Mouse (Mus musculus): ENCODE data around the gene Samd4. TPM values are rescaled to one million over a fixed set of nuclear protein-coding genes. Genes with fewer than 3 reads are reported as not detected.

The Samd4 gene
- polyA plus RNA-seq, 1 experiment from 2014 or later = 4.6 TPM

GRCm38 (mm10) chr14:47074045-47074666 lies 191.5 kb downstream of the Samd4 start:
- Histone ChIP-seq H3K4me3 (no peak overlapping the region), H3K27me3 (replicated peaks; ENCODE audit: low read depth, poor library complexity, severe bottlenecking) (no peaks in the 10 kb centered on the region), H3K4me1 (peaks cover 3% of the 10 kb centered on the region), H3K27ac (replicated peaks) (0 out of 2 replicates have a peak overlapping the region, but pooled peaks have one; percentile 40), H3K36me3 (replicated peaks) (peaks cover 18% of the 10 kb centered on the region), H3K9me3 (no peaks in the 10 kb centered on the region)
- 61% methylated on average over 18 of the region's 18 CpGs for WGBS
- peak; percentile 42 for DNase-seq (ENCODE audit: low spot score)

GRCm38 (mm10) chr14:47075010-47075677 lies 192.5 kb downstream of the Samd4 start:
- H3K4me3 ChIP-seq = no peak overlapping the region
- no peak overlapping the region for H3K27ac ChIP-seq (replicated peaks)
- H3K27me3 ChIP-seq (replicated peaks; ENCODE audit: low read depth, poor library complexity, severe bottlenecking) = no peaks in the 10 kb centered on the region
- peaks cover 18% of the 10 kb centered on the region for H3K36me3 ChIP-seq (replicated peaks)
- no peaks in the 10 kb centered on the region for H3K9me3 ChIP-seq
- WGBS = 82% methylated on average over 14 of the region's 14 CpGs
- DNase-seq (ENCODE audit: low spot score) = no peak
- peaks cover 3% of the 10 kb centered on the region for H3K4me1 ChIP-seq

- H3K4me1 ChIP-seq = peaks cover 3% of the 10 kb centered on the region
- no peaks in the 10 kb centered on the region for H3K9me3 ChIP-seq
- H3K27me3 ChIP-seq (replicated peaks; ENCODE audit: low read depth, poor library complexity, severe bottlenecking) = no peaks in the 10 kb centered on the region
- H3K4me3 ChIP-seq = no peak overlapping the region
- H3K36me3 ChIP-seq (replicated peaks) = peaks cover 18% of the 10 kb centered on the region
- 93% methylated on average over 5 of the region's 5 CpGs for WGBS
- no peak overlapping the region for H3K27ac ChIP-seq (replicated peaks)
- DNase-seq (ENCODE audit: low spot score) = no peak
These were observed 193.2 kb downstream of the Samd4 start for GRCm38 (mm10) chr14:47075856-47076255.

- Histone ChIP-seq H3K9me3 (no peaks in the 10 kb centered on the region), H3K27ac (replicated peaks) (no peak overlapping the region), H3K4me3 (no peak overlapping the region), H3K4me1 (peaks cover under 1% of the 10 kb centered on the region), H3K36me3 (replicated peaks) (peaks cover 18% of the 10 kb centered on the region), H3K27me3 (replicated peaks; ENCODE audit: low read depth, poor library complexity, severe bottlenecking) (no peaks in the 10 kb centered on the region)
- WGBS = 93% methylated on average over 14 of the region's 14 CpGs
- no peak for DNase-seq (ENCODE audit: low spot score)
These were observed 194.4 kb downstream of the Samd4 start for GRCm38 (mm10) chr14:47076956-47077575.

GRCm38 (mm10) chr14:47077576-47077970 lies 194.9 kb downstream of the Samd4 start:
- 89% methylated on average over 3 of the region's 3 CpGs for WGBS
- Histone ChIP-seq H3K9me3 (no peaks in the 10 kb centered on the region), H3K4me1 (no peaks in the 10 kb centered on the region; the same call in 1 of the 2 replicates), H3K27me3 (replicated peaks; ENCODE audit: low read depth, poor library complexity, severe bottlenecking) (no peaks in the 10 kb centered on the region), H3K27ac (replicated peaks) (no peak overlapping the region), H3K4me3 (no peak overlapping the region), H3K36me3 (replicated peaks) (peaks cover 18% of the 10 kb centered on the region)
- no peak for DNase-seq (ENCODE audit: low spot score)

- Histone ChIP-seq H3K4me1 (peaks cover 2% of the 10 kb centered on the region), H3K36me3 (replicated peaks) (peaks cover 9% of the 10 kb centered on the region), H3K27ac (replicated peaks) (no peak overlapping the region), H3K27me3 (replicated peaks; ENCODE audit: low read depth, poor library complexity, severe bottlenecking) (peaks cover 3% of the 10 kb centered on the region; the same call in 1 of the 2 replicates), H3K4me3 (no peak overlapping the region), H3K9me3 (no peaks in the 10 kb centered on the region)
- 91% methylated on average over 7 of the region's 7 CpGs for WGBS
- DNase-seq (ENCODE audit: low spot score) = no peak
These were observed 197.3 kb downstream of the Samd4 start for GRCm38 (mm10) chr14:47079911-47080310.

- Histone ChIP-seq H3K9me3 (no peaks in the 10 kb centered on the region), H3K27me3 (replicated peaks; ENCODE audit: low read depth, poor library complexity, severe bottlenecking) (peaks cover 5% of the 10 kb centered on the region; the same call in 1 of the 2 replicates), H3K36me3 (replicated peaks) (peaks cover 5% of the 10 kb centered on the region; the same call in 1 of the 2 replicates), H3K4me1 (peaks cover 29% of the 10 kb centered on the region), H3K27ac (replicated peaks) (no peak overlapping the region), H3K4me3 (no peak overlapping the region)
- DNase-seq (ENCODE audit: low spot score) = no peak
- 75% methylated on average over 9 of the region's 9 CpGs for WGBS
These were observed 200.7 kb downstream of the Samd4 start for GRCm38 (mm10) chr14:47083311-47083710.

- Histone ChIP-seq H3K27ac (replicated peaks) (no peak overlapping the region), H3K4me1 (peaks cover 29% of the 10 kb centered on the region), H3K4me3 (no peak overlapping the region), H3K27me3 (replicated peaks; ENCODE audit: low read depth, poor library complexity, severe bottlenecking) (peaks cover 5% of the 10 kb centered on the region; the same call in 1 of the 2 replicates), H3K36me3 (replicated peaks) (peaks cover 5% of the 10 kb centered on the region; the same call in 1 of the 2 replicates), H3K9me3 (no peaks in the 10 kb centered on the region)
- no peak for DNase-seq (ENCODE audit: low spot score)
- whole genome bisulfite sequencing = 76% methylated on average over 6 of the region's 6 CpGs
These were observed 201.2 kb downstream of the Samd4 start for GRCm38 (mm10) chr14:47083838-47084237.

- Histone ChIP-seq H3K36me3 (replicated peaks) (peaks cover 5% of the 10 kb centered on the region; the same call in 1 of the 2 replicates), H3K4me3 (no peak overlapping the region), H3K9me3 (no peaks in the 10 kb centered on the region), H3K27me3 (replicated peaks; ENCODE audit: low read depth, poor library complexity, severe bottlenecking) (peaks cover 5% of the 10 kb centered on the region; the same call in 1 of the 2 replicates), H3K4me1 (peaks cover 29% of the 10 kb centered on the region), H3K27ac (replicated peaks) (no peak overlapping the region)
- WGBS = 89% methylated on average over 2 of the region's 2 CpGs
- no peak for DNase-seq (ENCODE audit: low spot score)
These were observed 202.0 kb downstream of the Samd4 start for GRCm38 (mm10) chr14:47084686-47085085.

- no peak for DNase-seq (ENCODE audit: low spot score)
- H3K27me3 ChIP-seq (replicated peaks; ENCODE audit: low read depth, poor library complexity, severe bottlenecking) = peaks cover 5% of the 10 kb centered on the region; the same call in 1 of the 2 replicates
- peaks cover 12% of the 10 kb centered on the region; the same call in 1 of the 2 replicates for H3K36me3 ChIP-seq (replicated peaks)
- H3K27ac ChIP-seq (replicated peaks) = no peak overlapping the region
- 65% methylated on average over 3 of the region's 3 CpGs for WGBS
- peaks cover 29% of the 10 kb centered on the region for H3K4me1 ChIP-seq
- no peaks in the 10 kb centered on the region for H3K9me3 ChIP-seq
- no peak overlapping the region for H3K4me3 ChIP-seq
These were observed 203.5 kb downstream of the Samd4 start for GRCm38 (mm10) chr14:47086123-47086522.

GRCm38 (mm10) chr14:47086743-47087142 lies 204.1 kb downstream of the Samd4 start:
- DNase-seq (ENCODE audit: low spot score) = peak; percentile 89

GRCm38 (mm10) chr14:47087182-47087581 lies 204.5 kb downstream of the Samd4 start:
- no peaks in the 10 kb centered on the region for H3K9me3 ChIP-seq
- peaks cover 29% of the 10 kb centered on the region for H3K4me1 ChIP-seq
- H3K27me3 ChIP-seq (replicated peaks; ENCODE audit: low read depth, poor library complexity, severe bottlenecking) = peaks cover 5% of the 10 kb centered on the region; the same call in 1 of the 2 replicates
- peaks cover 17% of the 10 kb centered on the region; the same call in 1 of the 2 replicates for H3K36me3 ChIP-seq (replicated peaks)
- WGBS = 33% methylated on average over 5 of the region's 5 CpGs
- DNase-seq (ENCODE audit: low spot score) = peak; percentile 83
- peak overlapping the region; percentile 53 for H3K4me3 ChIP-seq
- peak overlapping the region; percentile 76 for H3K27ac ChIP-seq (replicated peaks)

More at GRCm38 (mm10) chr14:47086743-47087142, 204.1 kb downstream of the Samd4 start:
- H3K4me1 ChIP-seq = peaks cover 29% of the 10 kb centered on the region
- peak overlapping the region; percentile 53 for H3K4me3 ChIP-seq
- WGBS = 4% methylated on average over 16 of the region's 16 CpGs
- peaks cover 5% of the 10 kb centered on the region; the same call in 1 of the 2 replicates for H3K27me3 ChIP-seq (replicated peaks; ENCODE audit: low read depth, poor library complexity, severe bottlenecking)
- H3K9me3 ChIP-seq = no peaks in the 10 kb centered on the region
- H3K36me3 ChIP-seq (replicated peaks) = peaks cover 17% of the 10 kb centered on the region; the same call in 1 of the 2 replicates
- peak overlapping the region; percentile 76 for H3K27ac ChIP-seq (replicated peaks)

Data from embryonic facial prominence, embryonic 10.5 days (tissue).